Mouse (Mus musculus) CH12.LX (cell line): ENCODE data around the gene Tldc1.

Experiments used
- BHLHE40 ChIP-seq: IDR thresholded peaks from 2 replicates; pipeline ENCODE4 v1.6.1; 2011; ENCODE audit warnings: mild to moderate bottlenecking, low read depth, low read length, improper control_type of control experiment
- CTCF ChIP-seq, 2 experiments: IDR thresholded peaks in 1 of 2; conservative IDR thresholded peaks in 1 of 2; 2 replicates each; pipeline ENCODE4 v1.5.1; 2011 to 2012; ENCODE audit warnings: low read depth in 2 of 2, low read length in 2 of 2, improper control_type of control experiment in 1 of 2, inconsistent platforms in 1 of 2, mild to moderate bottlenecking in 1 of 2, moderate library complexity in 1 of 2
- E2F4 ChIP-seq: IDR thresholded peaks from 2 replicates; pipeline ENCODE4 v1.6.1; 2011; ENCODE audit warnings: low read depth, low read length, improper control_type of control experiment; ENCODE audit not compliant: insufficient replicate concordance
- EP300 ChIP-seq: IDR thresholded peaks from 2 replicates; pipeline ENCODE4 v1.6.1; 2011; ENCODE audit warnings: low read length, improper control_type of control experiment
- NELFE ChIP-seq: IDR thresholded peaks from 2 replicates; pipeline ENCODE4 v1.6.1; 2011; ENCODE audit warnings: low read depth, low read length, improper control_type of control experiment
- POLR2A ChIP-seq: IDR thresholded peaks from 2 replicates; pipeline ENCODE4 v1.6.1; 2011; ENCODE audit warnings: low read depth, mild to moderate bottlenecking, improper control_type of control experiment, low read length
- TBP ChIP-seq: conservative IDR thresholded peaks from 2 replicates; pipeline ENCODE4 v1.6.1; 2011; ENCODE audit warnings: low read depth, low read length, improper control_type of control experiment
- UBTF ChIP-seq: IDR thresholded peaks from 2 replicates; pipeline ENCODE4 v1.6.1; 2012; ENCODE audit warnings: low read depth, mild to moderate bottlenecking, inconsistent platforms, low read length, improper control_type of control experiment, moderate library complexity
- USF1 ChIP-seq: IDR thresholded peaks from 2 replicates; pipeline ENCODE4 v1.6.1; 2014; ENCODE audit warnings: low read depth, mild to moderate bottlenecking, inconsistent platforms, low read length, improper control_type of control experiment
- ZKSCAN1 ChIP-seq: IDR thresholded peaks from 2 replicates; pipeline ENCODE4 v1.6.1; 2012; ENCODE audit warnings: low read depth, inconsistent platforms, low read length, improper control_type of control experiment, borderline replicate concordance
- ZMIZ1 ChIP-seq: IDR thresholded peaks from 2 replicates; pipeline ENCODE4 v1.6.1; 2012; ENCODE audit warnings: low read depth, mild to moderate bottlenecking, inconsistent platforms, low read length, improper control_type of control experiment
- ZNF384 ChIP-seq: IDR thresholded peaks from 2 replicates; pipeline ENCODE4 v1.6.1; 2012; ENCODE audit warnings: low read depth, low read length, improper control_type of control experiment, inconsistent platforms

GRCm38 (mm10) chr8:119810953-119811499 is 32.8 kb upstream of the Tldc1 start:
- TF ChIP-seq UBTF: no peak
- no peak for TF ChIP-seq POLR2A
- TF ChIP-seq BHLHE40: no peak
- no peak for TF ChIP-seq EP300
- TF ChIP-seq USF1: no peak
- no peak for TF ChIP-seq CTCF (conservative IDR thresholded peaks at IDR 0.05 in 1 of 2, IDR thresholded peaks at IDR 0.05 in 1 of 2; ENCODE audit: low read depth in 2 of 2, low read length in 2 of 2)
- TF ChIP-seq ZNF384: no peak
- no peak for TF ChIP-seq TBP
- no peak for TF ChIP-seq ZMIZ1
- TF ChIP-seq E2F4: no peak
- no peak for TF ChIP-seq ZKSCAN1
- TF ChIP-seq NELFE: no peak
